Mouse (Mus musculus) fibroblast of lung, adult 2 months (primary cell): ENCODE measurements around the gene Gm20738.
"Not testable (repeated sequence)": the region's sequence is repeated elsewhere in the genome, so short reads cannot be mapped to it uniquely, and the experiment has no call there.

Experiments used
- DNase-seq: peaks from one replicate; pipeline ENCODE4 v3.0.0-alpha.2; 2011; ENCODE audit warnings: low read depth

The Gm20738 gene

DNA sequence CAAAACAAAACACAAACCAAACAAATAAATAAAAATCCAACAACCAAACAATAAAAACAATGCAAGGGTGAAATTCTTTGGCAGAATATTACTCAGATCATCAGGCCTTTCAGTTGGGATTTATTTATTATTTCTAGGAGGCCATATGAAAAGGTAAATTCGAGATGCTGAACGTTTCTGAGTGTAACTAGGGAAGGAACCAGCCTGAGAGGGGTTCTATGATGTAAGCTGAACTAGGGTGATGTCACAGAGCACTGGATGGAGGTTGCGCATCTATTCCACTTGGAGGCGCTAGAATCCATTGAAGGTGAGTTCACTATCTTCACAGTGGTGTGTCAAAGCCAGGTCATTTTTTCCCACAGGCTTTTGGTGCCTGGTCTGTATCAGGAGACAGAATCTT, at the start of gene Gm20738:
Gene Gm20738 (plus strand): TSS at position 301 of the 400 bp plus-strand sequence.
- not testable (repeated sequence) for DNase-seq
